Mouse (Mus musculus) heart, postnatal 0 days (tissue): ENCODE measurements around the gene Stil. TPM values are rescaled to one million over a fixed set of nuclear protein-coding genes. Genes with fewer than 3 reads are reported as not detected.

ENCODE experiments used
- ATAC-seq: fragments of 200-750 bp; cut with Nextera tagmentation; 2 replicates; pipeline ENCODE4 v1.8.0; 2017; ENCODE audit warnings: low read depth, moderate number of reproducible peaks, moderate library complexity; ENCODE audit not compliant: insufficient read depth
- DNase-seq: peaks from one replicate; pipeline ENCODE4 v3.0.0-alpha.2; 2016; ENCODE audit warnings: low spot score
- H3K27ac ChIP-seq: fragments of 300-500 bp; sonication (generic); 2 replicates; pipeline ENCODE4 v1.5.1; 2014; ENCODE audit warnings: low read depth, mild to moderate bottlenecking
- H3K27me3 ChIP-seq: fragments of 300-500 bp; sonication (generic); 2 replicates; pipeline ENCODE4 v1.6.1; 2014; ENCODE audit warnings: low read length, mixed read lengths; ENCODE audit not compliant: control insufficient read depth, insufficient read depth
- H3K36me3 ChIP-seq: fragments of 300-500 bp; sonication (generic); replicated peaks from 2 replicates; pipeline ENCODE4 v1.6.1; 2014; ENCODE audit warnings: low read length, mixed read lengths; ENCODE audit not compliant: control insufficient read depth, insufficient read depth
- H3K4me1 ChIP-seq: fragments of 300-500 bp; sonication (generic); 2 replicates; pipeline ENCODE4 v1.6.1; 2014; ENCODE audit warnings: antibody characterized with exemption; ENCODE audit not compliant: control insufficient read depth, insufficient read depth
- H3K4me2 ChIP-seq: fragments of 300-500 bp; sonication (generic); 2 replicates; pipeline ENCODE4 v1.6.1; 2014; ENCODE audit warnings: low read depth, mild to moderate bottlenecking, low read length, moderate library complexity
- H3K4me3 ChIP-seq: fragments of 300-500 bp; sonication (generic); 2 replicates; pipeline ENCODE4 v1.5.1; 2014; ENCODE audit warnings: low read depth, low read length
- H3K9ac ChIP-seq: fragments of 300-500 bp; sonication (generic); replicated peaks from 2 replicates; pipeline ENCODE4 v1.6.1; 2014; ENCODE audit warnings: low read depth, low read length, mixed read lengths
- H3K9me3 ChIP-seq: fragments of 300-500 bp; sonication (generic); replicated peaks from 2 replicates; pipeline ENCODE4 v1.6.1; 2016; ENCODE audit warnings: low read length; ENCODE audit not compliant: control insufficient read depth
- CTCF ChIP-seq: IDR thresholded peaks from 2 replicates; pipeline ENCODE4 v1.5.1; 2016; ENCODE audit warnings: antibody characterized with exemption, control low read depth, low read depth
- EP300 ChIP-seq: IDR thresholded peaks from 2 replicates; pipeline ENCODE4 v1.6.1; 2016; ENCODE audit warnings: antibody characterized with exemption, low read depth
- WGBS: fragments of 180-500 bp; shearing (Covaris S2); extraction: QIAGEN DNeasy Blood & Tissue Kit; methylation state at CpG from one replicate; pipeline ENCODE4 v1.1.7; 2014; 5-methylcytosine and 5-hydroxymethylcytosine counted together
- polyA plus RNA-seq: library from polyadenylated mRNA; unstranded; fragments of >200 nt; fragmentation: Nextera tagmentation; extraction: Ambion mirVana; gene quantifications from 2 replicates; pipeline ENCODE4 v1.2.1, GENCODE M21; 2015
- total RNA-seq: library from RNA; depleted of rRNA; stranded (reverse); fragments of >200 nt; gene quantifications from 2 replicates; pipeline ENCODE4 v1.2.3, GENCODE M21; 2014; ENCODE audit warnings: low replicate concordance

Gene Stil
- total and polyA plus RNA-seq, 2 experiments from 2014 or later = 2.0 to 6.1 TPM

- Histone ChIP-seq H3K27me3 (0 out of 2 replicates have a peak, but pooled peaks cover 6% of the 10 kb centered on the region), H3K27ac (no peak overlapping the region), H3K36me3 (no peaks in the 10 kb centered on the region), H3K9me3 (no peaks in the 10 kb centered on the region), H3K9ac (no peak overlapping the region), H3K4me1 (no peaks in the 10 kb centered on the region), H3K4me3 (no peak overlapping the region), H3K4me2 (no peak overlapping the region)
- DNase-seq (no peak), ATAC-seq (no peak)
- TF ChIP-seq EP300 (no peak), CTCF (no peak)
- WGBS = 72% methylated on average over 3 of the region's 3 CpGs
These were observed 83.1 kb downstream of the Stil start for GRCm38 (mm10) chr4:115083031-115083430.

- Histone ChIP-seq H3K9ac (no peak overlapping the region), H3K36me3 (no peaks in the 10 kb centered on the region), H3K4me3 (no peak overlapping the region), H3K4me1 (no peaks in the 10 kb centered on the region), H3K9me3 (no peaks in the 10 kb centered on the region), H3K4me2 (no peak overlapping the region), H3K27me3 (0 out of 2 replicates have a peak, but pooled peaks cover 12% of the 10 kb centered on the region), H3K27ac (no peak overlapping the region)
- TF ChIP-seq CTCF = peak; percentile 96
- no peak for TF ChIP-seq EP300
- DNase-seq (peak; percentile 34), ATAC-seq (no peak)
- 18% methylated on average over 6 of the region's 6 CpGs for WGBS
These were observed 85.7 kb downstream of the Stil start for GRCm38 (mm10) chr4:115085522-115086095.

- Histone ChIP-seq H3K4me1 (no peaks in the 10 kb centered on the region), H3K36me3 (no peaks in the 10 kb centered on the region), H3K27ac (no peak overlapping the region), H3K4me2 (no peak overlapping the region), H3K27me3 (0 out of 2 replicates have a peak, but pooled peaks cover 12% of the 10 kb centered on the region), H3K4me3 (no peak overlapping the region), H3K9ac (no peak overlapping the region), H3K9me3 (no peaks in the 10 kb centered on the region)
- DNase-seq = no peak
- TF ChIP-seq CTCF (no peak), EP300 (no peak)
- 62% methylated on average over 4 of the region's 4 CpGs for WGBS
- no peak for ATAC-seq
These were observed 86.3 kb downstream of the Stil start for GRCm38 (mm10) chr4:115086257-115086656.

GRCm38 (mm10) chr4:115086763-115087415 is 86.9 kb downstream of the Stil start:
- 52% methylated on average over 3 of the region's 3 CpGs for WGBS
- Histone ChIP-seq H3K27me3 (0 out of 2 replicates have a peak, but pooled peaks cover 12% of the 10 kb centered on the region), H3K9ac (no peak overlapping the region), H3K4me1 (no peaks in the 10 kb centered on the region), H3K4me3 (no peak overlapping the region), H3K27ac (no peak overlapping the region), H3K36me3 (no peaks in the 10 kb centered on the region), H3K4me2 (no peak overlapping the region), H3K9me3 (no peaks in the 10 kb centered on the region)
- TF ChIP-seq CTCF (no peak), EP300 (no peak)
- DNase-seq (no peak), ATAC-seq (no peak)

- peak within 1 kb of the TSS; percentile 33; the same call in 1 of the 2 replicates for H3K9ac ChIP-seq
- H3K27ac ChIP-seq = no peak within 1 kb of the TSS
- peaks cover 25% of the 10 kb centered on the region; the same call in 1 of the 2 replicates for H3K27me3 ChIP-seq
- ATAC-seq (no peak), DNase-seq (no peak)
- no peaks in the 10 kb centered on the region for H3K9me3 ChIP-seq
- H3K36me3 ChIP-seq = no peaks in the 10 kb centered on the region
- TF ChIP-seq CTCF = no peak
- TF ChIP-seq EP300 = no peak
- WGBS = 13% methylated on average over 11 of the region's 11 CpGs
- H3K4me2 ChIP-seq = peak within 1 kb of the TSS; percentile 44
- no peaks in the 10 kb centered on the region for H3K4me1 ChIP-seq
- H3K4me3 ChIP-seq = peak within 1 kb of the TSS; percentile 16; the same call in 1 of the 2 replicates
These were observed 88.8 kb downstream of the Stil start, which contains the start of gene Pdzk1ip1 for GRCm38 (mm10) chr4:115088611-115089338. Gene Pdzk1ip1, plus strand, starts transcription at chr4:115088708.
